Mouse (Mus musculus) CH12.LX (cell line): ENCODE measurements around the gene Robo1.

Experiments
- BHLHE40 ChIP-seq: IDR thresholded peaks from 2 replicates; pipeline ENCODE4 v1.6.1; 2011; ENCODE audit warnings: mild to moderate bottlenecking, low read depth, low read length, improper control_type of control experiment
- CTCF ChIP-seq, 2 experiments: IDR thresholded peaks in 1 of 2; conservative IDR thresholded peaks in 1 of 2; 2 replicates each; pipeline ENCODE4 v1.5.1; 2011 to 2012; ENCODE audit warnings: low read depth in 2 of 2, low read length in 2 of 2, improper control_type of control experiment in 1 of 2, inconsistent platforms in 1 of 2, mild to moderate bottlenecking in 1 of 2, moderate library complexity in 1 of 2
- IRF4 ChIP-seq: IDR thresholded peaks from 2 replicates; pipeline ENCODE4 v1.6.1; 2014; ENCODE audit warnings: low read depth, mild to moderate bottlenecking, inconsistent platforms, low read length, improper control_type of control experiment
- POLR2A ChIP-seq: IDR thresholded peaks from 2 replicates; pipeline ENCODE4 v1.6.1; 2011; ENCODE audit warnings: low read depth, mild to moderate bottlenecking, improper control_type of control experiment, low read length
- RAD21 ChIP-seq: IDR thresholded peaks from 2 replicates; pipeline ENCODE4 v1.6.1; 2011; ENCODE audit warnings: low read depth, mild to moderate bottlenecking, low read length, improper control_type of control experiment, moderate library complexity
- TCF12 ChIP-seq: IDR thresholded peaks from 2 replicates; pipeline ENCODE4 v1.6.1; 2014; ENCODE audit warnings: low read depth, mild to moderate bottlenecking, inconsistent platforms, low read length, improper control_type of control experiment

GRCm38 (mm10) chr16:72874934-72875732, 567.0 kb downstream of the Robo1 start:
- TF ChIP-seq CTCF (conservative IDR thresholded peaks at IDR 0.05 in 1 of 2, IDR thresholded peaks at IDR 0.05 in 1 of 2; ENCODE audit: low read depth in 2 of 2, low read length in 2 of 2) (no peak), IRF4 (no peak), RAD21 (no peak), POLR2A (no peak), BHLHE40 (no peak), TCF12 (no peak)
